In the genomic region with DNA sequence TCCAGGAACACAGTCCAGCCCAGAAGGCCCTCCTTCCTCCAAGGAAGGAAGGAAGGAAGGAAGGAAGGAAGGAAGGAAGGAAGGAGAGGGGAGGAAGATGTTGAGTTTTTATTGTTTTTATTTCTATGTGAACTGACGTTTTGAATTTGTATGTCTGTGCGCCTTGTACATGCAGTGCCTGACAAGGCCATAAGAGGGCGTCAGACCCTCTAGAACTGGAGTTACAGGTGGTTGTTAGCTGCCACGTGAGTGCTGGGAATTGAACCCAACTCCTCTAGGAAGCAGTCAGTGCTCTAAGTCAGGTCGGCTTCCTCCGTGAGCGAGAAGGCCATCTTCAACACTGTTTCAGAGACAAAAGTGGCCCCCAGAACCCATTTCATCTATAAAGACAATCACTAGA, we compare ENCODE assay signal across 25 mouse cellular contexts. TPM values are rescaled to one million over a fixed set of nuclear protein-coding genes. Genes with fewer than 3 reads are reported as not detected.
A peak's percentile ranks its signal among the peaks of the same experiment; 100 is the strongest.
DNase-seq lines count a peak whose midpoint lies in the region; ATAC-seq and TF ChIP-seq lines count a peak whose summit lies in the region.
"Had no signal": no experiment of that assay in that cellular context is flagged by ENCODE, and none has a peak within 500 bp of the region (broad histone marks: within the 10 kb centered on the region; RNA-seq: fewer than 3 reads in every experiment).

No protein-coding gene starts in this region.

- no peak overlapping the region for H3K4me3 ChIP-seq in gastrocnemius, adult 2 months
- H3K4me3 ChIP-seq in liver, postnatal 0 days (ENCODE audit: low read depth, low read length): no peak overlapping the region
- H3K4me3 ChIP-seq in small intestine, adult 2 months (ENCODE audit: low read depth, low read length): no peak overlapping the region
- H3K4me3 ChIP-seq: embryonic facial prominence, embryonic 15.5 days; hindbrain, embryonic 15.5 days; limb, embryonic 10.5 days; liver, embryonic 12.5 days; lung, embryonic 15.5 days; midbrain, embryonic 12.5 days; neural tube, embryonic 12.5 days had no signal

- TF ChIP-seq POLR2A in small intestine, adult 2 months (IDR thresholded peaks at IDR 0.05; ENCODE audit: low read depth, low read length): no peak

- no peak for DNase-seq in gastrocnemius, adult 2 months
- DNase-seq in gastrocnemius, postnatal 25 days: no peak
- DNase-seq in liver, postnatal 0 days: no peak
- DNase-seq in liver (no peak), ZHBTc4 (ENCODE audit: low read depth, low spot score) (peak; percentile 62)
- DNase-seq in cerebellum, postnatal 10 days: no peak
- no peak for DNase-seq in right cerebral cortex, postnatal 36 days (ENCODE audit: low spot score in 2 of 2)
- DNase-seq: adrenal gland, postnatal 36 days; cerebellum, postnatal 14 days; embryo, embryonic 11 days; forebrain, postnatal 0 days; heart, postnatal 36 days; kidney, adult 8-10 months; kidney, postnatal 14 days; right cerebral cortex, adult 18-20 months; thymus, adult 18-20 months; thymus, postnatal 4 days had no signal

- H3K9ac ChIP-seq in liver, postnatal 0 days (replicated peaks): no peak overlapping the region
- H3K9ac ChIP-seq: embryonic facial prominence, embryonic 15.5 days; forebrain, postnatal 0 days; hindbrain, embryonic 15.5 days; liver, embryonic 12.5 days; lung, embryonic 15.5 days; midbrain, embryonic 12.5 days; neural tube, embryonic 12.5 days had no signal

- no peaks in the 10 kb centered on the region for H3K27me3 ChIP-seq in liver, postnatal 0 days (ENCODE audit: insufficient read depth, low read length)
- H3K27me3 ChIP-seq in small intestine, adult 2 months (ENCODE audit: control insufficient read depth, insufficient read depth, low read length): no peaks in the 10 kb centered on the region
- H3K27me3 ChIP-seq: embryonic facial prominence, embryonic 15.5 days; hindbrain, embryonic 15.5 days; liver, embryonic 12.5 days; lung, embryonic 15.5 days; midbrain, embryonic 12.5 days; neural tube, embryonic 12.5 days had no signal

- 0 out of 2 replicates have a peak, but pooled peaks cover 3% of the 10 kb centered on the region for H3K36me3 ChIP-seq in liver, postnatal 0 days (replicated peaks; ENCODE audit: insufficient read depth, low read length)
- peaks cover 1% of the 10 kb centered on the region; the same call in 1 of the 2 replicates for H3K36me3 ChIP-seq in small intestine, adult 2 months (ENCODE audit: control insufficient read depth, insufficient read depth, low read length)
- H3K36me3 ChIP-seq: hindbrain, embryonic 15.5 days; lung, embryonic 15.5 days; neural tube, embryonic 12.5 days had no signal

- TF ChIP-seq CTCF in gastrocnemius, adult 2 months (IDR thresholded peaks at IDR 0.05): no peak
- TF ChIP-seq CTCF in liver, postnatal 0 days (IDR thresholded peaks at IDR 0.05; ENCODE audit: low read depth): peak; percentile 30
- peak; percentile 9; the same call in 1 of the 2 replicates for TF ChIP-seq CTCF in small intestine, adult 2 months (IDR thresholded peaks at IDR 0.05; ENCODE audit: extremely low read depth, insufficient read length, insufficient replicate concordance, low read depth, low read length)

- no peak overlapping the region for H3K4me2 ChIP-seq in liver, postnatal 0 days (ENCODE audit: low read depth, low read length)
- H3K4me2 ChIP-seq: embryonic facial prominence, embryonic 15.5 days; hindbrain, embryonic 15.5 days; liver, embryonic 12.5 days; lung, embryonic 15.5 days; midbrain, embryonic 12.5 days; neural tube, embryonic 12.5 days had no signal

- WGBS in liver, postnatal 0 days (ENCODE audit: insufficient replicate concordance): 86% methylated on average over 7 of the region's 7 CpGs
- 89% methylated on average over 7 of the region's 7 CpGs for WGBS in small intestine, adult 2 months

- no peak for ATAC-seq in liver, postnatal 0 days
- ATAC-seq: forebrain, postnatal 0 days; liver, embryonic 12.5 days had no signal

- intact Hi-C loops in gastrocnemius, adult 2 months (cut with DNase I): no loop called here

- H3K9me3 ChIP-seq in liver, postnatal 0 days (ENCODE audit: low read length): no peaks in the 10 kb centered on the region
- H3K9me3 ChIP-seq: embryonic facial prominence, embryonic 15.5 days; hindbrain, embryonic 15.5 days; limb, embryonic 10.5 days; liver, embryonic 12.5 days; lung, embryonic 15.5 days; midbrain, embryonic 12.5 days; neural tube, embryonic 12.5 days had no signal

- TF ChIP-seq EP300 in liver, postnatal 0 days (IDR thresholded peaks at IDR 0.05; ENCODE audit: low read depth): no peak

- peaks cover 15% of the 10 kb centered on the region for H3K4me1 ChIP-seq in liver, postnatal 0 days (ENCODE audit: insufficient read depth)
- H3K4me1 ChIP-seq in small intestine, adult 2 months (ENCODE audit: control insufficient read depth, insufficient read depth, insufficient read length, low read length): no peaks in the 10 kb centered on the region
- H3K4me1 ChIP-seq: hindbrain, embryonic 15.5 days; limb, embryonic 10.5 days; midbrain, embryonic 12.5 days; neural tube, embryonic 12.5 days had no signal

- H3K27ac ChIP-seq in gastrocnemius, adult 2 months: peak overlapping the region; percentile 71; the same call in 1 of the 2 replicates
- H3K27ac ChIP-seq in liver, postnatal 0 days (ENCODE audit: low read depth): 0 out of 2 replicates have a peak overlapping the region, but pooled peaks have one; percentile 39
- no peak overlapping the region for H3K27ac ChIP-seq in small intestine, adult 2 months (ENCODE audit: insufficient read depth, low read depth, low read length)
- H3K27ac ChIP-seq: embryonic facial prominence, embryonic 15.5 days; hindbrain, embryonic 15.5 days; limb, embryonic 10.5 days; liver, embryonic 12.5 days; lung, embryonic 15.5 days; midbrain, embryonic 12.5 days; neural tube, embryonic 12.5 days had no signal

RNA-seq across cellular contexts. Expression of a gene that starts 32.5 kb away (rescaled TPM):
- 10 to 100 TPM; 17.3 to 18.9 TPM for total RNA-seq in gastrocnemius, adult 2 months (2021)
- total RNA-seq in gastrocnemius, postnatal 25 days (2021): 10 to 100 TPM; 15.2 to 16.0 TPM
- polyA plus RNA-seq in liver, postnatal 0 days (2015; fragmentation: Nextera tagmentation; extraction: Ambion mirVana): 15.9 and 16.2 TPM in 2 replicates
- 56.2 and 118 TPM in 2 replicates for polyA plus RNA-seq in small intestine, adult 2 months (2012; rRNA removed)
